Mouse (Mus musculus): ENCODE data around the gene Zfp677. TPM values are rescaled to one million over a fixed set of nuclear protein-coding genes. Genes with fewer than 3 reads are reported as not detected.
"Not testable (repeated sequence)": the region's sequence is repeated elsewhere in the genome, so short reads cannot be mapped to it uniquely, and the experiment has no call there.

Zfp677 gene
- total and polyA plus RNA-seq, 2 experiments from 2014 or later, result 2.1 to 5.7 TPM

GRCm38 (mm10) chr17:21422664-21423599, 39.4 kb downstream of the Zfp677 start, which contains the start of gene Zfp54:
TSS of gene Zfp54 (plus strand) at chr17:21423227.
- Histone ChIP-seq H3K9me3 (ENCODE audit: low read length) (no peaks in the 10 kb centered on the region), H3K4me3 (ENCODE audit: low read depth, low read length) (peak within 1 kb of the TSS; percentile 47), H3K9ac (replicated peaks; ENCODE audit: low read length, poor library complexity, severe bottlenecking) (peak within 1 kb of the TSS; percentile 57), H3K27me3 (ENCODE audit: insufficient read depth, low read length) (no peaks in the 10 kb centered on the region), H3K36me3 (ENCODE audit: insufficient read depth, low read length) (no peaks in the 10 kb centered on the region), H3K27ac (ENCODE audit: low read depth, low read length) (peak within 1 kb of the TSS; percentile 51), H3K4me2 (ENCODE audit: low read depth, low read length, poor library complexity, severe bottlenecking) (peak within 1 kb of the TSS; percentile 90), H3K4me1 (ENCODE audit: insufficient read depth, low read length) (no peaks in the 10 kb centered on the region)
- WGBS, result under 1% methylated on average over 22 of the region's 22 CpGs
- peak; percentile 98 for ATAC-seq (ENCODE audit: low FRiP score)
- DNase-seq (ENCODE audit: low spot score), result peak; percentile 76
- peak; percentile 90 for TF ChIP-seq CTCF (IDR thresholded peaks at IDR 0.05)

- H3K9ac ChIP-seq (replicated peaks; ENCODE audit: low read length, poor library complexity, severe bottlenecking); ATAC-seq (ENCODE audit: low FRiP score): not testable (repeated sequence)
These were observed 55.4 kb downstream of the Zfp677 start for GRCm38 (mm10) chr17:21438806-21439400.

More at GRCm38 (mm10) chr17:21438806-21439400, 55.4 kb downstream of the Zfp677 start:
- H3K4me3 ChIP-seq (ENCODE audit: low read depth, low read length); H3K36me3 ChIP-seq (ENCODE audit: insufficient read depth, low read length); H3K27me3 ChIP-seq (ENCODE audit: insufficient read depth, low read length); H3K27ac ChIP-seq (ENCODE audit: low read depth, low read length); DNase-seq (ENCODE audit: low spot score); H3K4me2 ChIP-seq (ENCODE audit: low read depth, low read length, poor library complexity, severe bottlenecking); H3K4me1 ChIP-seq (ENCODE audit: insufficient read depth, low read length); H3K9me3 ChIP-seq (ENCODE audit: low read length): not testable (repeated sequence)
- WGBS, result 81% methylated on average over 9 of the region's 9 CpGs

Other genes starting within 250 kb of the Zfp677 start
- not detected in 2 replicates for gene Vmn1r234, start 157.7 kb upstream of the Zfp677 start, total RNA-seq (2014; rRNA removed)
- gene Vmn1r234, start 157.7 kb upstream of the Zfp677 start, polyA plus RNA-seq (2015; fragmentation: Nextera tagmentation; extraction: Ambion mirVana), result not detected in 2 replicates
- gene Vmn1r235, start 127.3 kb upstream of the Zfp677 start, total RNA-seq (2014; rRNA removed), result not detected in 2 replicates
- not detected in 2 replicates for gene Vmn1r235, start 127.3 kb upstream of the Zfp677 start, polyA plus RNA-seq (2015; fragmentation: Nextera tagmentation; extraction: Ambion mirVana)
- not detected in 2 replicates for gene Vmn1r236, start 100.8 kb upstream of the Zfp677 start, total RNA-seq (2014; rRNA removed)
- gene Vmn1r236, start 100.8 kb upstream of the Zfp677 start, polyA plus RNA-seq (2015; fragmentation: Nextera tagmentation; extraction: Ambion mirVana), result not detected in 2 replicates
- gene Vmn1r237, start 71.9 kb upstream of the Zfp677 start, total RNA-seq (2014; rRNA removed), result not detected in 2 replicates
- gene Vmn1r237, start 71.9 kb upstream of the Zfp677 start, polyA plus RNA-seq (2015; fragmentation: Nextera tagmentation; extraction: Ambion mirVana), result not detected in 2 replicates
- 3.7 and 5.4 TPM in 2 replicates for gene Zfp54, start 39.5 kb downstream of the Zfp677 start, total RNA-seq (2014; rRNA removed)
- gene Zfp54, start 39.5 kb downstream of the Zfp677 start, polyA plus RNA-seq (2015; fragmentation: Nextera tagmentation; extraction: Ambion mirVana), result 2.3 and 2.8 TPM in 2 replicates
- 5.5 and 6.4 TPM in 2 replicates for gene Zfp51, start 66.6 kb downstream of the Zfp677 start, total RNA-seq (2014; rRNA removed)
- 5.9 and 6.9 TPM in 2 replicates for gene Zfp51, start 66.6 kb downstream of the Zfp677 start, polyA plus RNA-seq (2015; fragmentation: Nextera tagmentation; extraction: Ambion mirVana)
- gene Zfp53, start 105.2 kb downstream of the Zfp677 start, total RNA-seq (2014; rRNA removed), result 1.5 and 5.4 TPM in 2 replicates
- gene Zfp53, start 105.2 kb downstream of the Zfp677 start, polyA plus RNA-seq (2015; fragmentation: Nextera tagmentation; extraction: Ambion mirVana), result 8.9 and 10.5 TPM in 2 replicates
- 2.9 and 4.1 TPM in 2 replicates for gene Zfp52, start 151.8 kb downstream of the Zfp677 start, total RNA-seq (2014; rRNA removed)
- 1.9 and 2.1 TPM in 2 replicates for gene Zfp52, start 151.8 kb downstream of the Zfp677 start, polyA plus RNA-seq (2015; fragmentation: Nextera tagmentation; extraction: Ambion mirVana)
- 11.5 and 13.5 TPM in 2 replicates for gene Zfp948, start 183.3 kb downstream of the Zfp677 start, total RNA-seq (2014; rRNA removed)
- gene Zfp948, start 183.3 kb downstream of the Zfp677 start, polyA plus RNA-seq (2015; fragmentation: Nextera tagmentation; extraction: Ambion mirVana), result 15.7 and 18.5 TPM in 2 replicates

All from midbrain, postnatal 0 days (tissue).